Mouse (Mus musculus) limb, embryonic 14.5 days (tissue): Measurements from ENCODE around the gene Htr1b. TPM values are rescaled to one million over a fixed set of nuclear protein-coding genes. Genes with fewer than 3 reads are reported as not detected.

Experiments used
- ATAC-seq: fragments of 200-750 bp; cut with Nextera tagmentation; 2 replicates; pipeline ENCODE4 v1.8.0; 2017; ENCODE audit warnings: low read depth, moderate number of reproducible peaks, moderate TSS enrichment; ENCODE audit not compliant: low FRiP score
- DNase-seq: peaks from one replicate; pipeline ENCODE4 v3.0.0-alpha.2; 2015; ENCODE audit warnings: low spot score
- H3K27ac ChIP-seq: fragments of 300-500 bp; sonication (generic); replicated peaks from 2 replicates; pipeline ENCODE4 v1.5.1; 2014; ENCODE audit warnings: low read depth, mild to moderate bottlenecking, low read length, moderate library complexity, mixed read lengths
- H3K27me3 ChIP-seq: fragments of 300-500 bp; sonication (generic); 2 replicates; pipeline ENCODE4 v1.6.1; 2014; ENCODE audit warnings: low read length, mixed read lengths; ENCODE audit not compliant: control insufficient read depth, insufficient read depth
- H3K36me3 ChIP-seq: fragments of 300-500 bp; sonication (generic); 2 replicates; pipeline ENCODE4 v1.6.1; 2014; ENCODE audit warnings: mild to moderate bottlenecking, low read length, moderate library complexity, mixed read lengths; ENCODE audit not compliant: control insufficient read depth, insufficient read depth
- H3K4me1 ChIP-seq: fragments of 300-500 bp; sonication (generic); 2 replicates; pipeline ENCODE4 v1.6.1; 2014; ENCODE audit warnings: antibody characterized with exemption, low read length, mixed read lengths; ENCODE audit not compliant: control insufficient read depth, insufficient read depth
- H3K4me2 ChIP-seq: fragments of 300-500 bp; sonication (generic); replicated peaks from 2 replicates; pipeline ENCODE4 v1.6.1; 2014; ENCODE audit warnings: low read depth, mild to moderate bottlenecking, low read length, moderate library complexity; ENCODE audit not compliant: severe bottlenecking
- H3K4me3 ChIP-seq: fragments of 300-500 bp; sonication (generic); replicated peaks from 2 replicates; pipeline ENCODE4 v1.5.1; 2014; ENCODE audit warnings: low read length
- H3K9ac ChIP-seq: fragments of 300-500 bp; sonication (generic); 2 replicates; pipeline ENCODE4 v1.6.1; 2014; ENCODE audit warnings: mild to moderate bottlenecking, low read depth, low read length, moderate library complexity; ENCODE audit not compliant: severe bottlenecking
- H3K9me3 ChIP-seq: fragments of 300-500 bp; sonication (generic); 2 replicates; pipeline ENCODE4 v1.6.1; 2016; ENCODE audit warnings: low read length; ENCODE audit not compliant: control insufficient read depth
- POLR2A ChIP-seq: fragments of 200-500 bp; IDR thresholded peaks from 2 replicates; pipeline ENCODE4 v1.8.0; 2012; ENCODE audit warnings: inconsistent platforms, mild to moderate bottlenecking, moderate library complexity, borderline replicate concordance; ENCODE audit not compliant: insufficient read depth, insufficient read length; ENCODE audit errors: extremely low read depth
- WGBS: fragments of 180-500 bp; shearing (Covaris S2); extraction: QIAGEN DNeasy Blood & Tissue Kit; methylation state at CpG from one replicate; pipeline ENCODE4 v1.1.7; 2014; 5-methylcytosine and 5-hydroxymethylcytosine counted together
- polyA plus RNA-seq, 2 experiments: library from polyadenylated mRNA; depleted of rRNA in 1 of 2; stranded (reverse) in 1 of 2; unstranded in 1 of 2; fragments of >200 nt; fragmentation: Nextera tagmentation in 1 of 2; extraction: Ambion mirVana in 1 of 2; gene quantifications; 2 replicates each; pipeline versions ENCODE4 v1.2.1 to v1.2.3; 2012 to 2014

Htr1b gene
- 2.5 and 3.7 TPM in 2 replicates for polyA plus RNA-seq (2012; rRNA removed)
- polyA plus RNA-seq (2014; fragmentation: Nextera tagmentation; extraction: Ambion mirVana) = 0.65 and 1.0 TPM in 2 replicates

GRCm38 (mm10) chr9:81633437-81633973, at the start of gene Htr1b:
Htr1b (minus strand) TSS chr9:81633828.
- TF ChIP-seq POLR2A = no peak
- ATAC-seq (peak; percentile 73), DNase-seq (peak; percentile 49)
- Histone ChIP-seq H3K27me3 (peaks cover 27% of the 10 kb centered on the region), H3K9ac (peak within 1 kb of the TSS; percentile 40), H3K4me3 (peak within 1 kb of the TSS; percentile 51), H3K36me3 (no peaks in the 10 kb centered on the region), H3K27ac (no peak within 1 kb of the TSS), H3K4me2 (peak within 1 kb of the TSS; percentile 90), H3K4me1 (no peaks in the 10 kb centered on the region), H3K9me3 (no peaks in the 10 kb centered on the region)
- WGBS = under 1% methylated on average over 26 of the region's 26 CpGs

- no peaks in the 10 kb centered on the region for H3K9me3 ChIP-seq
- no peak overlapping the region for H3K4me3 ChIP-seq
- H3K27me3 ChIP-seq = no peaks in the 10 kb centered on the region
- no peak overlapping the region for H3K4me2 ChIP-seq
- no peak overlapping the region for H3K27ac ChIP-seq
- no peaks in the 10 kb centered on the region for H3K4me1 ChIP-seq
- WGBS = 95% methylated on average over 1 of the region's 1 CpGs
- no peak overlapping the region for H3K9ac ChIP-seq
- H3K36me3 ChIP-seq = no peaks in the 10 kb centered on the region
- no peak for DNase-seq
- no peak for TF ChIP-seq POLR2A
- ATAC-seq = no peak
Observed at GRCm38 (mm10) chr9:81676716-81677115, 43.1 kb upstream of the Htr1b start.

GRCm38 (mm10) chr9:81637486-81637885, 3.9 kb upstream of the Htr1b start:
- no peak overlapping the region for H3K27ac ChIP-seq
- 92% methylated on average over 1 of the region's 1 CpGs for WGBS
- DNase-seq (no peak), ATAC-seq (no peak)
- no peaks in the 10 kb centered on the region for H3K4me1 ChIP-seq
- H3K36me3 ChIP-seq = no peaks in the 10 kb centered on the region
- no peak overlapping the region for H3K4me2 ChIP-seq
- H3K4me3 ChIP-seq = no peak overlapping the region
- no peak for TF ChIP-seq POLR2A
- H3K9me3 ChIP-seq = no peaks in the 10 kb centered on the region
- peaks cover 9% of the 10 kb centered on the region for H3K27me3 ChIP-seq
- no peak overlapping the region for H3K9ac ChIP-seq

GRCm38 (mm10) chr9:81635109-81635508, 1.5 kb upstream of the Htr1b start:
- no peak for TF ChIP-seq POLR2A
- Histone ChIP-seq H3K9me3 (no peaks in the 10 kb centered on the region), H3K27me3 (peaks cover 27% of the 10 kb centered on the region), H3K36me3 (no peaks in the 10 kb centered on the region), H3K4me2 (peak overlapping the region; percentile 17; the same call in 1 of the 2 replicates), H3K9ac (no peak overlapping the region), H3K4me3 (no peak overlapping the region), H3K27ac (no peak overlapping the region), H3K4me1 (no peaks in the 10 kb centered on the region)
- ATAC-seq (no peak), DNase-seq (peak; percentile 48)
- 9% methylated on average over 8 of the region's 8 CpGs for WGBS

- Histone ChIP-seq H3K9ac (no peak overlapping the region), H3K36me3 (no peaks in the 10 kb centered on the region), H3K4me1 (no peaks in the 10 kb centered on the region), H3K4me2 (peak overlapping the region; percentile 90), H3K4me3 (peak overlapping the region; percentile 51), H3K27ac (no peak overlapping the region), H3K27me3 (peaks cover 27% of the 10 kb centered on the region), H3K9me3 (no peaks in the 10 kb centered on the region)
- ATAC-seq (no peak), DNase-seq (no peak)
- WGBS = 3% methylated on average over 10 of the region's 10 CpGs
- TF ChIP-seq POLR2A = no peak
Observed at GRCm38 (mm10) chr9:81634163-81634562, 535 bp upstream of the Htr1b start.
